Mouse (Mus musculus): Measurements from ENCODE around the gene Disc1.

DNA sequence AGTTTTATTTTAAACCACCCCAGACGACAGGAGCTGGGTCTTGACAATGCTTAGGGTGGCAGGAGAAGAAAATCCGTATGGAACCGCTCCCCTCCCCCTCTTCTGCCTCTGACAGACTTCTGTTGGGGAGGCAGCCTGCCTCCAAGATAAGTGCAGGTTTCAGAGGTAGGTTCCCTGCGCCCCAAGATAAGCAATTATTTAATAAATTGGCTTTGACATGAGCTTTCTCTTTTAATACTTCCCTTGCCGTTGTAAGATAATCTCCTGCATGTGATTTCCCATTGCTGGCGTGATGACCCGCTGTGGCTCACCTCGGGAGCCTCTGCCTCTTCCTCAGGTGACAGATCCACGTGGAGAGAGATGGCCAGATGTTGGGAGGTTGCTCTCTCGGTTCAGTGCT is 133.0 kb downstream of the Disc1 start:
- no peak for TF ChIP-seq EP300 (IDR thresholded peaks at IDR 0.05; ENCODE audit: low read length)
- no peak for TF ChIP-seq CTCF (conservative IDR thresholded peaks at IDR 0.05 in 1 of 2, IDR thresholded peaks at IDR 0.05 in 1 of 2; ENCODE audit: low read depth in 2 of 2, low read length in 2 of 2)
- TF ChIP-seq BHLHE40 (IDR thresholded peaks at IDR 0.05; ENCODE audit: low read depth, low read length), result no peak
- TF ChIP-seq POLR2A (IDR thresholded peaks at IDR 0.05; ENCODE audit: low read depth, low read length), result no peak
- TF ChIP-seq MYC (IDR thresholded peaks at IDR 0.05; ENCODE audit: low read depth, low read length), result no peak
- no peak for TF ChIP-seq MAX (IDR thresholded peaks at IDR 0.05; ENCODE audit: low read length)
- TF ChIP-seq MAFK (IDR thresholded peaks at IDR 0.05; ENCODE audit: insufficient replicate concordance, low read length), result no peak
- no peak for TF ChIP-seq MAZ (IDR thresholded peaks at IDR 0.05; ENCODE audit: low read depth, low read length)
- TF ChIP-seq ZKSCAN1 (IDR thresholded peaks at IDR 0.05; ENCODE audit: borderline replicate concordance, low read depth, low read length), result no peak
- TF ChIP-seq ELF1 (IDR thresholded peaks at IDR 0.05; ENCODE audit: low read depth, low read length), result no peak
- no peak for TF ChIP-seq CHD1 (IDR thresholded peaks at IDR 0.05; ENCODE audit: low read depth, low read length)
- no peak for TF ChIP-seq POLR2AphosphoS2 (IDR thresholded peaks at IDR 0.05; ENCODE audit: low read depth, low read length)
- no peak for TF ChIP-seq MXI1 (IDR thresholded peaks at IDR 0.05; ENCODE audit: low read depth, low read length)
